Mouse (Mus musculus) hindbrain, embryonic 12.5 days (tissue): Measurements from ENCODE around the gene Dynlrb1. TPM values are rescaled to one million over a fixed set of nuclear protein-coding genes. Genes with fewer than 3 reads are reported as not detected.

Experiments used
- ATAC-seq: fragments of 200-750 bp; cut with Nextera tagmentation; 2 replicates; pipeline ENCODE4 v1.8.0; 2017; ENCODE audit warnings: moderate TSS enrichment; ENCODE audit not compliant: low FRiP score
- H3K27ac ChIP-seq: fragments of 300-500 bp; sonication (generic); 2 replicates; pipeline ENCODE4 v1.5.1; 2016; ENCODE audit warnings: mild to moderate bottlenecking
- H3K27me3 ChIP-seq: fragments of 300-500 bp; sonication (generic); 2 replicates; pipeline ENCODE4 v1.6.1; 2016; ENCODE audit warnings: mild to moderate bottlenecking
- H3K36me3 ChIP-seq: fragments of 300-500 bp; sonication (generic); 2 replicates; pipeline ENCODE4 v1.6.1; 2016; ENCODE audit warnings: mild to moderate bottlenecking
- H3K4me1 ChIP-seq: fragments of 300-500 bp; sonication (generic); 2 replicates; pipeline ENCODE4 v1.6.1; 2016
- H3K4me2 ChIP-seq: fragments of 300-500 bp; sonication (generic); replicated peaks from 2 replicates; pipeline ENCODE4 v1.6.1; 2016; ENCODE audit warnings: mild to moderate bottlenecking
- H3K4me3 ChIP-seq: fragments of 300-500 bp; sonication (generic); 2 replicates; pipeline ENCODE4 v1.5.1; 2016; ENCODE audit warnings: mild to moderate bottlenecking
- H3K9ac ChIP-seq: fragments of 300-500 bp; sonication (generic); 2 replicates; pipeline ENCODE4 v1.6.1; 2016; ENCODE audit warnings: mild to moderate bottlenecking, moderate library complexity
- H3K9me3 ChIP-seq: fragments of 300-500 bp; sonication (generic); replicated peaks from 2 replicates; pipeline ENCODE4 v1.6.1; 2016; ENCODE audit warnings: mild to moderate bottlenecking
- WGBS: fragments of 180-500 bp; shearing (Covaris S2); methylation state at CpG from one replicate; pipeline ENCODE4 v1.1.7; 2016; 5-methylcytosine and 5-hydroxymethylcytosine counted together
- polyA plus RNA-seq: library from polyadenylated mRNA; unstranded; fragments of >200 nt; fragmentation: Nextera tagmentation; extraction: Ambion mirVana; gene quantifications from 2 replicates; pipeline ENCODE4 v1.2.1, GENCODE M21; 2016

Gene Dynlrb1
- polyA plus RNA-seq, 1 experiment from 2014 or later: 451 TPM

DNA sequence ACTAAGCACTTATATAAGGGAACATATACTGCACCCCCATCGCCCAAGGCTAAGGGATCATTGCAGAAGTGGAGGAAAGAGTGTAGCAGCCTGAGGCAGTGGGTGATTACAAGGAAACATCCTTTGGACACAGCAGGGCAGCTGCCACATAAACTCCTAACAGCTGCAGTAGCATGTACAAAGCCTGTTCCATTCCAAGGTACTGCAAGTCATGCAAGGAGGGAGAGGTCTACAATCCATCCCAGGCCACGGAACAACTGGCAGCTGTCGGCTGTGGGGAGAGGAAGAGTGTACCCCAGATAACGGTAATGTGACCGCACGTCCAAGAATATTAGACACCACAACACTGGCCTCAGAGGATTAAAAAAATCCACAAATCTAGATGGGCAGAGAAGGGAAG, 29.2 kb downstream of the Dynlrb1 start:
- Histone ChIP-seq H3K27me3 (no peaks in the 10 kb centered on the region), H3K9ac (no peak overlapping the region), H3K4me1 (no peaks in the 10 kb centered on the region), H3K4me3 (no peak overlapping the region), H3K9me3 (no peaks in the 10 kb centered on the region), H3K36me3 (no peaks in the 10 kb centered on the region), H3K4me2 (no peak overlapping the region), H3K27ac (no peak overlapping the region)
- no peak for ATAC-seq
- whole genome bisulfite sequencing: 91% methylated on average over 6 of the region's 6 CpGs

DNA sequence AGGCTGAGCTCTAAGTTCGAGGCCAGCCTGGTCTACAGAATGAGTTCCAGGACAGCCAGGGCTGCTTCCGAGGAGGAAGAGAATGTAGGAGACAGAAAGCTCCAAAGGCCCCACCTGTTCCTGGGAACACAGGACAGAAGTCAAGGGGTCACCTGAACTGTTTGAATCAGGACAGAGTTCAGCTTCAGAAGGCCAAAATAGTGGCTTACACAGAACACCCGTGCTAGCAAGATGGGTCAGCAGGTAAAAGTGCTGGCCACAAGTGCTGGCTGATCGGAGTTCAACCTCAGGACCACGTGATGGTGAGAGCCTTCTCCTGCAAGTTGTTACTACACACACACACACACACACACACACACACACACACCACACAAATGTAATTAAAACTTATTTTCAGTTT, 30.6 kb downstream of the Dynlrb1 start:
- H3K4me3 ChIP-seq: no peak overlapping the region
- H3K4me1 ChIP-seq: no peaks in the 10 kb centered on the region
- H3K9ac ChIP-seq: no peak overlapping the region
- H3K27ac ChIP-seq: no peak overlapping the region
- H3K4me2 ChIP-seq: no peak overlapping the region
- WGBS: 85% methylated on average over 5 of the region's 5 CpGs
- ATAC-seq: no peak
- no peaks in the 10 kb centered on the region for H3K36me3 ChIP-seq
- H3K9me3 ChIP-seq: no peaks in the 10 kb centered on the region
- H3K27me3 ChIP-seq: no peaks in the 10 kb centered on the region

DNA sequence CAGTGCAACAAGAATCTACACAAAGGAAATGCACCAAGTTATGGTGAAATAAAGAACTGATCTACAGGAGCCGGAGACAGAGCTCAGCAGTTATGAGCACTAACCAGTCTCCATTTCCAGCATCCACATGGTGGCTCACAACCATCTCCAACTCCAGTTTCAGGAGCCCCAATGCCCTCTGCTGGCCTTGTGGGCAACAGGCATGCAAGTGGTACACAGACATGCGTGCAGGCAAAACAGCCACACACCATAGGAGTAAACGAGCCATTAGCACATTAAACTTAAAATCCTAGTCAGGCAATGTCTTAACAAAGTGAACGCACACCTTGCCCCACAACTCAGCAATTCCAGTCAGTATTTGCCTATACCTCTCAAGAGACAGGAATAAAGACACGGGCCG, 35.6 kb downstream of the Dynlrb1 start:
- no peaks in the 10 kb centered on the region for H3K27me3 ChIP-seq
- H3K27ac ChIP-seq: no peak overlapping the region
- H3K4me2 ChIP-seq: no peak overlapping the region
- WGBS: 81% methylated on average over 6 of the region's 6 CpGs
- H3K4me3 ChIP-seq: no peak overlapping the region
- H3K9me3 ChIP-seq: no peaks in the 10 kb centered on the region
- ATAC-seq: no peak
- no peak overlapping the region for H3K9ac ChIP-seq
- no peaks in the 10 kb centered on the region for H3K36me3 ChIP-seq
- peaks cover 2% of the 10 kb centered on the region for H3K4me1 ChIP-seq

DNA sequence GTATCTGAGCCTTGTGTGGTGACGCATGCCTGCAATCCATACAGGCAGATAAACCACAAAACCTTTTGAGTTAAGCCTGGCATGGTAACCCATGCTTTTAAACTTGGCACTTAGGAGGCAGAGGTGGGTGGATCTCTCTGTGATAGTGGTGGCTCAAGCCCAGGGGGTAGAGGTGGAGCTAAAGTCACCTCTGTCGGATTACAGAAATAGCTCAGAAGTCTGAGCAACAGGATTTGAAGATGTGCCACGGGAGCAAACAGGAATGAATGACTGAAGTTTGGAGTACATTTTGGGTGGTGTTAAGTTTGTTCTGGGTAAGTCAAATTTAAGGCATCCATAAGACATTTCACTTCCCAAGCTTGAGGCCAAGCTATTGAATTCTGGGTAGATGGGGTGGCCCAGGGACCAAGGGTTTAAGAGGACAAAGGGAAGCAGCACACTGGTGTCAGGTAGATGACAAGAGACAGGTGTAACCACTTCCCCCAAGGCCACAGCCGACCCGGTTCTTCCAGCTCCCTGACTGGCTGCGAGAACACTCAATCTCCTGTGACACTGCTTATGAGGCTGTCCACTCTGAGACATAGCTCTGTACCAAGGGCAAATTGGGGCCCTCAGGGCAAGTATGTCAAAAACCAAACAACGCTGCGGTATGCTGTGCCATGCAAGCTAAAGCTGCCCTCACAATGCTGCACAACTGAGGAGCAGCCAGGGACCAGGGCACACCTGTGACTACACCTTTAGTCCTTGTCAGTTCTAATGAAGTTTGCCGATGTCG, 36.2 kb downstream of the Dynlrb1 start:
- WGBS: 80% methylated on average over 10 of the region's 10 CpGs

GRCm38 (mm10) chr2:155273603-155274002, 37.3 kb downstream of the Dynlrb1 start:
- no peak overlapping the region for H3K27ac ChIP-seq
- WGBS: 87% methylated on average over 8 of the region's 8 CpGs
- no peak overlapping the region for H3K4me3 ChIP-seq
- peaks cover 8% of the 10 kb centered on the region for H3K36me3 ChIP-seq
- H3K9ac ChIP-seq: no peak overlapping the region
- H3K9me3 ChIP-seq: no peaks in the 10 kb centered on the region
- H3K4me2 ChIP-seq: no peak overlapping the region
- H3K27me3 ChIP-seq: no peaks in the 10 kb centered on the region
- no peak for ATAC-seq
- peaks cover 11% of the 10 kb centered on the region for H3K4me1 ChIP-seq

More for the DNA sequence above, 36.2 kb downstream of the Dynlrb1 start:
- H3K4me3 ChIP-seq: no peak overlapping the region
- H3K9ac ChIP-seq: no peak overlapping the region
- no peaks in the 10 kb centered on the region for H3K27me3 ChIP-seq
- no peaks in the 10 kb centered on the region for H3K9me3 ChIP-seq
- no peak for ATAC-seq
- no peaks in the 10 kb centered on the region for H3K36me3 ChIP-seq
- H3K4me1 ChIP-seq: peaks cover 8% of the 10 kb centered on the region
- no peak overlapping the region for H3K27ac ChIP-seq
- no peak overlapping the region for H3K4me2 ChIP-seq

- peak within 1 kb of the TSS; percentile 93 for H3K9ac ChIP-seq
- 1% methylated on average over 45 of the region's 47 CpGs for WGBS
- peak; percentile 92 for ATAC-seq
These were observed 39.9 kb downstream of the Dynlrb1 start, which contains the start of gene Map1lc3a for GRCm38 (mm10) chr2:155276195-155276594. Map1lc3a (plus strand) TSS chr2:155276297.

DNA sequence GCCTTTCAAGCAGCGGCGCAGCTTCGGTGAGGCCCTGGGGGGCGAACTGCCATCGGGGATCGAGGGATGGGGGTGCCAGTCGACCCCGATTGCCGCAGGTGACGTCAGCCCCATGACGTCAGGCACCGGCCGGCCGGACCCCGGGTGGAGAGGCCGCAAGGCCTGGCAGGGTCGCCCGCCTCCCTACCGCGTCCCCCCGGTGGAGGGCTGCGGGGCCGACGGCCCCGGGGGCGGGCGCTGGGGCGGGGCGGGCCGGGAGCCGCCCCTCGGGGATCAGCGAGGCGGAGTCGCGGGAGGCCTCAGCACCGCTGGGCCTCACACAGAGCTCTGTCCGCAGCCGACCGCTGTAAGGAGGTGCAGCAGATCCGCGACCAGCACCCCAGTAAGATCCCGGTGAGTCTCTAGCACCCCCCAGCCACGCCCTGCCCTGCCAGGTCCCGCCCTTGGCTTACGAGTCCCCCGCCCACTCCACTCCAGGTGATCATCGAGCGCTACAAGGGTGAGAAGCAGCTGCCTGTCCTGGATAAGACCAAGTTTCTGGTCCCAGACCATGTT, 40.4 kb downstream of the Dynlrb1 start:
- Histone ChIP-seq H3K27ac (peak overlapping the region; percentile 80), H3K36me3 (peaks cover 10% of the 10 kb centered on the region), H3K27me3 (no peaks in the 10 kb centered on the region), H3K9ac (peak overlapping the region; percentile 93), H3K4me2 (peak overlapping the region; percentile 79), H3K9me3 (no peaks in the 10 kb centered on the region), H3K4me3 (peak overlapping the region; percentile 94), H3K4me1 (peaks cover 11% of the 10 kb centered on the region)
- WGBS: under 1% methylated on average over 47 of the region's 49 CpGs
- ATAC-seq: peak; percentile 84

More at GRCm38 (mm10) chr2:155276195-155276594, 39.9 kb downstream of the Dynlrb1 start, which contains the start of gene Map1lc3a:
- H3K4me2 ChIP-seq: peak within 1 kb of the TSS; percentile 79
- H3K27ac ChIP-seq: peak within 1 kb of the TSS; percentile 80
- H3K4me3 ChIP-seq: peak within 1 kb of the TSS; percentile 94
- H3K4me1 ChIP-seq: peaks cover 11% of the 10 kb centered on the region
- peaks cover 10% of the 10 kb centered on the region for H3K36me3 ChIP-seq
- no peaks in the 10 kb centered on the region for H3K27me3 ChIP-seq
- no peaks in the 10 kb centered on the region for H3K9me3 ChIP-seq

GRCm38 (mm10) chr2:155277721-155278120, 41.4 kb downstream of the Dynlrb1 start:
- 76% methylated on average over 2 of the region's 2 CpGs for WGBS
- peak overlapping the region; percentile 94; the same call in 1 of the 2 replicates for H3K4me3 ChIP-seq
- H3K36me3 ChIP-seq: peaks cover 10% of the 10 kb centered on the region
- H3K4me1 ChIP-seq: peaks cover 11% of the 10 kb centered on the region
- H3K9me3 ChIP-seq: no peaks in the 10 kb centered on the region
- no peak for ATAC-seq
- H3K27ac ChIP-seq: no peak overlapping the region
- H3K9ac ChIP-seq: no peak overlapping the region; the same call in 1 of the 2 replicates
- H3K4me2 ChIP-seq: peak overlapping the region; percentile 79
- H3K27me3 ChIP-seq: no peaks in the 10 kb centered on the region

DNA sequence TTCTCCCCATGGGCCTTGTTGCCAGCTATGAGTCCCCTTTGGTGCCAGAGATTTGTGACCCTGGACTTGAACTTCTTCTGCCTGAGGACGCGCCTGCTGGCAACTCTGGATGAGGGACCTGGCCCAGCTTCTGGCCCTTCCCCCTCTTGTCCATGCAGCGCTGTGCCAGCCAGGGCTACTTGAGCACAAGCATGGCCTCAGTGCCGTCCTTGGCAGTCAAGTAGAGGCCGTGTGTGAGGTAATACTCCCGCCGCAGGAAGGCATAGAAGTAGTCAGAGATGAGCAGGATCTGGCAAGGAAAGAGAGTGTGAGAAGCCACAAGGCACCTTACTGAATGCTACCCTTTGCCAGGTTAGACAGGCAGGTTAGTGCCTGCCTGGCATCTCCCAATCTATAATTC, 42.0 kb downstream of the Dynlrb1 start:
- Histone ChIP-seq H3K36me3 (peaks cover 10% of the 10 kb centered on the region), H3K9me3 (no peaks in the 10 kb centered on the region), H3K4me3 (no peak overlapping the region), H3K27me3 (no peaks in the 10 kb centered on the region), H3K27ac (no peak overlapping the region), H3K4me1 (peaks cover 11% of the 10 kb centered on the region), H3K9ac (no peak overlapping the region), H3K4me2 (no peak overlapping the region)
- WGBS: 92% methylated on average over 7 of the region's 7 CpGs
- no peak for ATAC-seq

DNA sequence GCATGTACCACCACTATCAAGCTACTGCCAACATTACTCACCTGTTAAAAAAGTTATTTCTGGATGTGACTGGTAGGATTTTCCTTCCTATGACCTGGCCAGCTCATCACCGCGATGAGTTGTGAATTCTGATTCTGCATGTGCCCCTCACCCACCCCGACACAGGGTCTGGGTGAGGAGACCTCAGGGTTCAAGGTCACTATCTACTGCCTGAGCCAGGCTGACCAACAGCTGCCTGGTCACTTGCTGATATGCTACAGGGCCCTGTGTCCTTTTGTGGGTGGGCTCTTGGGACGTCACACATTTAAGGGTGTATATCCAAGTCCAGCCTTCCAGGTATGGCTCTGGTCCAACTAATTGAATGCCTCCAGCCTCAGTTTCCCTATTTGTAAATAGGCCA, 42.8 kb downstream of the Dynlrb1 start:
- Histone ChIP-seq H3K4me3 (no peak overlapping the region), H3K36me3 (peaks cover 15% of the 10 kb centered on the region), H3K27me3 (no peaks in the 10 kb centered on the region), H3K27ac (no peak overlapping the region), H3K9me3 (no peaks in the 10 kb centered on the region), H3K4me1 (peaks cover 11% of the 10 kb centered on the region), H3K4me2 (no peak overlapping the region), H3K9ac (no peak overlapping the region)
- no peak for ATAC-seq
- WGBS: 93% methylated on average over 4 of the region's 4 CpGs

GRCm38 (mm10) chr2:155280116-155280515, 43.8 kb downstream of the Dynlrb1 start:
- H3K36me3 ChIP-seq: peaks cover 15% of the 10 kb centered on the region
- ATAC-seq: no peak

GRCm38 (mm10) chr2:155283793-155284192, 47.5 kb downstream of the Dynlrb1 start:
- Histone ChIP-seq H3K36me3 (peaks cover 7% of the 10 kb centered on the region; the same call in 1 of the 2 replicates), H3K9ac (no peak overlapping the region), H3K4me2 (no peak overlapping the region), H3K4me3 (no peak overlapping the region), H3K27ac (no peak overlapping the region), H3K27me3 (no peaks in the 10 kb centered on the region), H3K9me3 (no peaks in the 10 kb centered on the region), H3K4me1 (no peaks in the 10 kb centered on the region)
- ATAC-seq: no peak
- WGBS: 92% methylated on average over 4 of the region's 4 CpGs

More at GRCm38 (mm10) chr2:155280116-155280515, 43.8 kb downstream of the Dynlrb1 start:
- Histone ChIP-seq H3K9me3 (no peaks in the 10 kb centered on the region), H3K27ac (no peak overlapping the region), H3K27me3 (no peaks in the 10 kb centered on the region), H3K4me3 (no peak overlapping the region), H3K4me1 (peaks cover 11% of the 10 kb centered on the region), H3K9ac (no peak overlapping the region), H3K4me2 (no peak overlapping the region)
- 73% methylated on average over 2 of the region's 2 CpGs for WGBS
